Mouse (Mus musculus) myocyte (in vitro differentiated cells): ENCODE measurements around the gene Rab22a. TPM values are rescaled to one million over a fixed set of nuclear protein-coding genes. Genes with fewer than 3 reads are reported as not detected.

Experiments
- H3K27me3 ChIP-seq: one replicate; pipeline ENCODE4 v1.6.1; 2011; ENCODE audit not compliant: control insufficient read depth, insufficient read depth, insufficient read length
- H3K36me3 ChIP-seq: one replicate; pipeline ENCODE4 v1.6.1; 2011; ENCODE audit not compliant: control insufficient read depth, insufficient read depth
- H3K4me2 ChIP-seq: one replicate; pipeline ENCODE4 v1.6.1; 2011; ENCODE audit warnings: low read depth, control low read depth
- H3K4me3 ChIP-seq: one replicate; pipeline ENCODE4 v1.5.1; 2011; ENCODE audit warnings: mild to moderate bottlenecking, control low read depth, moderate library complexity
- H3K79me2 ChIP-seq: one replicate; pipeline ENCODE4 v1.6.1; 2011; ENCODE audit not compliant: control insufficient read depth, insufficient read depth
- H3ac ChIP-seq: one replicate; pipeline ENCODE4 v1.6.1; 2011; ENCODE audit not compliant: control insufficient read depth, insufficient read length
- CEBPB ChIP-seq: IDR thresholded peaks from 2 replicates; pipeline ENCODE4 v1.6.1; 2011; ENCODE audit warnings: mild to moderate bottlenecking, moderate library complexity; ENCODE audit not compliant: poor library complexity, insufficient read depth, severe bottlenecking
- E2F4 ChIP-seq: IDR thresholded peaks from one replicate; pipeline ENCODE4 v1.6.1; 2011; ENCODE audit warnings: mild to moderate bottlenecking, control low read depth, moderate library complexity; ENCODE audit not compliant: insufficient read depth
- MAX ChIP-seq: IDR thresholded peaks from one replicate; pipeline ENCODE4 v1.6.1; 2011; ENCODE audit warnings: low read depth, mild to moderate bottlenecking, control low read depth
- MYOD1 ChIP-seq, 3 experiments: IDR thresholded peaks; one replicate each; pipeline ENCODE4 v1.6.1; 2011; ENCODE audit warnings: control low read depth in 2 of 3, low read depth in 2 of 3, mild to moderate bottlenecking in 2 of 3, moderate library complexity in 1 of 3; ENCODE audit not compliant: insufficient read length in 2 of 3, control insufficient read depth in 1 of 3
- MYOG ChIP-seq, 3 experiments: IDR thresholded peaks; one replicate each; pipeline ENCODE4 v1.6.1; 2011; ENCODE audit warnings: control low read depth in 2 of 3, low read depth in 2 of 3, mild to moderate bottlenecking in 2 of 3; ENCODE audit not compliant: insufficient read length in 2 of 3, control insufficient read depth in 1 of 3, insufficient read depth in 1 of 3
- POLR2A ChIP-seq: IDR thresholded peaks from one replicate; pipeline ENCODE4 v1.6.1; 2011; ENCODE audit warnings: low read depth, mild to moderate bottlenecking, control low read depth, moderate library complexity; ENCODE audit not compliant: insufficient read length
- POLR2AphosphoS2 ChIP-seq: IDR thresholded peaks from one replicate; pipeline ENCODE4 v1.6.1; 2011; ENCODE audit warnings: low read depth, control low read depth; ENCODE audit not compliant: insufficient read length
- REST ChIP-seq: IDR thresholded peaks from one replicate; pipeline ENCODE4 v1.6.1; 2011; ENCODE audit warnings: mild to moderate bottlenecking, control low read depth, moderate library complexity; ENCODE audit not compliant: insufficient read depth, insufficient read length
- SRF ChIP-seq: IDR thresholded peaks from one replicate; pipeline ENCODE4 v1.6.1; 2011; ENCODE audit warnings: low read depth; ENCODE audit not compliant: control insufficient read depth, insufficient read length
- TCF12 ChIP-seq: IDR thresholded peaks from one replicate; pipeline ENCODE4 v1.6.1; 2011; ENCODE audit warnings: mild to moderate bottlenecking, control low read depth; ENCODE audit not compliant: poor library complexity, insufficient read depth, severe bottlenecking
- TCF3 ChIP-seq: IDR thresholded peaks from one replicate; pipeline ENCODE4 v1.6.1; 2011; ENCODE audit warnings: low read depth, control low read depth; ENCODE audit not compliant: insufficient read length
- USF1 ChIP-seq: IDR thresholded peaks from one replicate; pipeline ENCODE4 v1.6.1; 2011; ENCODE audit warnings: low read depth, mild to moderate bottlenecking, control low read depth, moderate library complexity
- polyA plus RNA-seq: library from polyadenylated mRNA; unstranded; fragments of >200 nt; fragmentation: generic; extraction: Trizol; gene quantifications from one replicate; pipeline ENCODE4 v1.2.1, GENCODE M21; 2012; ENCODE audit warnings: missing spikeins

The Rab22a gene
- polyA plus RNA-seq, 1 experiment: 28.2 TPM

DNA sequence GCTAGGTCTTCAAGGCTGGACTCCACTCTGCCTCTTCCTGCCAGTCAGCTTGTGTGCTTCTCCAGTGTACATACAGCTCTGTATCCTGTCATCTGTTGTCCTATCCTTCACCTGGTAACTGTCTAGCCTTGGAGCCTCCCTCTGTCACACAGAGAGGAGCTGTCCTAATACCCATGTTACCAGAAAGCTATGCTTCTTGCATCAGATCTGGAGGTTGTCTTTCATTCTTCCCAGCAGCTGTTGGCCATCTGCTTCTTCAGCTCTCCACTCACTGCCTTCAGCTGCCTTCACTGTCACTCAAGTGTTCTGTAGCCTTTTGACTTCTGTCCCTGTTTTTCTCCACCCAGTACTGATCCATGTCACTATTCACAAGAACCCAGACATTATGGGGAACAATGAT, 30.3 kb downstream of the Rab22a start:
- Histone ChIP-seq H3K4me2 (peak overlapping the region; percentile 28), H3K4me3 (no peak overlapping the region), H3K27me3 (no peaks in the 10 kb centered on the region), H3K79me2 (peaks cover 16% of the 10 kb centered on the region), H3K36me3 (peaks cover 19% of the 10 kb centered on the region), H3ac (no peak overlapping the region)
- TF ChIP-seq TCF3 (peak; percentile 94), REST (no peak), POLR2A (no peak), MYOD1 (IDR thresholded peaks at IDR 0.05; ENCODE audit: control insufficient read depth in 1 of 3, insufficient read length in 2 of 3, low read depth in 2 of 3) (peak; percentile 96 to 100 (median 99)), CEBPB (peak; percentile 97), TCF12 (peak; percentile 99), MYOG (IDR thresholded peaks at IDR 0.05; ENCODE audit: control insufficient read depth in 1 of 3, insufficient read depth in 1 of 3, insufficient read length in 2 of 3, low read depth in 2 of 3) (peak; percentile 47 to 96 (median 94)), MAX (peak; percentile 68)

DNA sequence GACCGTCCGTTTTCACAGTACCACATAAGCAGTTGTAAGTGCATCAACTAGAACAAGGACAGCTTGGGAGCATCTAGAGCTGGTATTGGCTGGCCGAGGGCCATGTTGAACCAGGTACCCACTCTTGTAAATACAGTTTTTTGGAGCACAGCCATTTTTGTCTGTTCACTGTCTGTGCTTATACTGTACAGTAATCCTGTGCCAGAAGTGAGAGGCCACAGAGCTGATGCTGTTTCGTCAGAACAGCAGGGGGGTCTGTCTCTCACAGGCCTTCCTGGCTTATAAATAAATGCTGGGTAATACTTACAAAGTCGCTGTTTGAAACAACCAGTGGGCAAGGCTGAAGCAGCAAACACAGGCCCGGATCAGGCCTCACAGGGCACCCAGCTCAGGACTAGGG, 32.2 kb downstream of the Rab22a start:
- TF ChIP-seq USF1: no peak
- no peak for TF ChIP-seq TCF3
- TF ChIP-seq REST: no peak
- no peak for TF ChIP-seq MYOG (IDR thresholded peaks at IDR 0.05; ENCODE audit: control insufficient read depth in 1 of 3, insufficient read depth in 1 of 3, insufficient read length in 2 of 3, low read depth in 2 of 3)
- no peak for TF ChIP-seq POLR2A
- no peak for TF ChIP-seq CEBPB
- no peak for TF ChIP-seq E2F4
- TF ChIP-seq MAX: no peak
- TF ChIP-seq MYOD1 (IDR thresholded peaks at IDR 0.05; ENCODE audit: control insufficient read depth in 1 of 3, insufficient read length in 2 of 3, low read depth in 2 of 3): no peak
- TF ChIP-seq TCF12: no peak
- TF ChIP-seq SRF: no peak
- Histone ChIP-seq H3K4me3 (no peak overlapping the region), H3K36me3 (peaks cover 30% of the 10 kb centered on the region), H3K79me2 (peaks cover 16% of the 10 kb centered on the region), H3K27me3 (no peaks in the 10 kb centered on the region), H3K4me2 (no peak overlapping the region), H3ac (no peak overlapping the region)

DNA sequence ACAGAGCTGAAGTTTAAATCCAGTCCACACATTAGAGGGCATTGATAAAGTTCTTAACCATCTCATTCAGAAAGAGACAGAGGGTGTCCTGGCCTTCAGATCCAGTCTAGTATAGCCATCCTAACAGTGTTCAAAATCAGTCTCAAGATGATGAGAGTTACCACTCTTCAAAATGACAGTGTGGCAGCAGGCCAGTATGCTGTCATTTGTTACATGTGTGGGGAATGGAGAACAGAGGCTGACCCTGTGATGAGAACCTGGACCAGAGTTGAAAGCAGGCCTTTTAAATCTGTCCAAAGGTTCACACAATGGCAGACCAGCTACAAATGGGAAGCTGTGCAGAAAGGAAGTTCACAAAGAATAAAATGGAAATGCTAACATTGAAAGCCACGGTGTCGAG, 33.1 kb downstream of the Rab22a start:
- Histone ChIP-seq H3K27me3 (no peaks in the 10 kb centered on the region), H3K4me2 (no peak overlapping the region), H3K36me3 (peaks cover 31% of the 10 kb centered on the region), H3K4me3 (no peak overlapping the region), H3K79me2 (peaks cover 16% of the 10 kb centered on the region), H3ac (no peak overlapping the region)
- TF ChIP-seq SRF (no peak), REST (no peak), CEBPB (no peak), MYOG (IDR thresholded peaks at IDR 0.05; ENCODE audit: control insufficient read depth in 1 of 3, insufficient read depth in 1 of 3, insufficient read length in 2 of 3, low read depth in 2 of 3) (no peak), USF1 (no peak), E2F4 (no peak), TCF3 (no peak), POLR2A (no peak), MAX (no peak), TCF12 (no peak), POLR2AphosphoS2 (no peak), MYOD1 (IDR thresholded peaks at IDR 0.05; ENCODE audit: control insufficient read depth in 1 of 3, insufficient read length in 2 of 3, low read depth in 2 of 3) (no peak)

DNA sequence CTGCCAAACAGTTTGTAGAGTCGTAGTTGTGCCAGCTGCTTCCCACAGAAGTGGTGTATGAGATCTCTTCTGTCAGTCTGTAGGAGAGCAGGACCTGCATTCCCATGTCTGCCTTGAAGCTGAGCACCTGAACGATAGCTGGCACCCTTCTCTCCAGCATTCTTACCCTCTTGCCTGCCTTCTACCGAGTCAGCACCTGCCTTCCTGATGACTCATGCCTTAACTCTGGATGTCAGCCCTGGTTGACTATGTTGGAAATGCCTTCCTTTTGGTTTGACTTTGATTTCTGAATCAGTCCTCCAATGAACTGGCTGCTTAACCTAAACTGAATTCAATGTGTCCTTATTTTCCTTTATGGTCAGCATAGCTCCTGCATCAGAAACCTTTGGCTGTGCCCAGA, 39.3 kb downstream of the Rab22a start:
- Histone ChIP-seq H3ac (no peak overlapping the region), H3K36me3 (peaks cover 43% of the 10 kb centered on the region), H3K79me2 (no peaks in the 10 kb centered on the region)

DNA sequence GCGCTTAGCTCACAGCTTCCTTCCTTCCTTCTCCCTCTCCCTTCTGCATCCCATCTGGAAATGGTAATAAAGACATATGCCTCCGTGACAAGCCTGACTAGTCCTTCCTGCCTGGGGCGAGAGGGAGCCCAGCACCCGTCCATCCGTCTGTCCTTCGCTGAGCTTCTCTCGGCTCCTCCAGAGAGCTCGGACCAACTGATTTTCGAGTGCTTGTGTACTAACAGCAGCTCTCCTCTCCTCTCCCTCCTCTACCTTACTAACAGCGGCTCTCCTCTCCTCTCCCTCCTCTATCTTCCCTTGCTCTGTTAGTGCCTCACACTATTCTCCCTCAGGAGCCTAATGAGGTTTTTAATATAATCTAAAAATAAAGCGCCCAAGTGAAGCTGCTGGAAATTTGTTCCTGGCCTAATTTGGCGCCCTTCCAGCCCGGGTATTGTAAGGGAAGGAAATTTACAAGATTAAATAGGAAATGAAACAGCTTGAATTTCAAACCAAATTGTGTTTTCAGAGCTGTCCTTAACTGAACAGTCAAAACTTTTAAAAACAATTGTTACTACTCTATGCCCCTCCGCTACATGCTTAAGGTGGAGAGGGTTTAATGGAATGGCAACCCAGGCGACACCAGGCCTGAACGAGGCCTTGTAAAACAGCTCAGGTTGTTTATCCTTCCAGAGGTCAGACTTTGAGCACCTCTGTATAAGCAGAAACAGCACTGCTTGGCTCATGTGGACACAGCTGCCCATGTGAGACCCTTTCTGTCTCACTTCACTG, 42.7 kb downstream of the Rab22a start:
- Histone ChIP-seq H3K4me3 (no peak overlapping the region), H3K4me2 (no peak overlapping the region), H3ac (no peak overlapping the region), H3K79me2 (no peaks in the 10 kb centered on the region), H3K36me3 (peaks cover 40% of the 10 kb centered on the region), H3K27me3 (no peaks in the 10 kb centered on the region)
- TF ChIP-seq USF1: no peak

More for the DNA sequence above, 39.3 kb downstream of the Rab22a start:
- H3K4me2 ChIP-seq: no peak overlapping the region
- TF ChIP-seq MYOD1 (IDR thresholded peaks at IDR 0.05; ENCODE audit: control insufficient read depth in 1 of 3, insufficient read length in 2 of 3, low read depth in 2 of 3): peak in 1 of 3 experiments; percentile 20
- no peak for TF ChIP-seq USF1
- no peak overlapping the region for H3K4me3 ChIP-seq
- H3K27me3 ChIP-seq: no peaks in the 10 kb centered on the region
